Mouse (Mus musculus) MEL (cell line): Measurements from ENCODE around the gene Brwd1. TPM values are rescaled to one million over a fixed set of nuclear protein-coding genes. Genes with fewer than 3 reads are reported as not detected.

Source experiments
- DNase-seq: peaks from one replicate; pipeline ENCODE4 v3.0.0; 2011; ENCODE audit warnings: low read depth, low spot score
- H3K27ac ChIP-seq: 2 replicates; pipeline ENCODE4 v1.5.1; 2012; ENCODE audit warnings: low read depth, mild to moderate bottlenecking, control low read depth, low read length, moderate library complexity; ENCODE audit not compliant: control insufficient read depth
- H3K27me3 ChIP-seq, 2 experiments: fragments of 150-350 bp in 1 of 2; sonication (generic) in 1 of 2; 2 replicates each; pipeline ENCODE4 v1.6.1; 2012; ENCODE audit warnings: low read length in 2 of 2, mild to moderate bottlenecking in 2 of 2, improper control_type of control experiment in 1 of 2, moderate library complexity in 1 of 2; ENCODE audit not compliant: insufficient read depth in 2 of 2, control insufficient read depth in 1 of 2
- H3K36me3 ChIP-seq, 2 experiments: 2 replicates each; pipeline ENCODE4 v1.6.1; 2012 to 2014; ENCODE audit warnings: low read length in 2 of 2, improper control_type of control experiment in 1 of 2, inconsistent platforms in 1 of 2, mild to moderate bottlenecking in 1 of 2; ENCODE audit not compliant: insufficient read depth in 2 of 2, control insufficient read depth in 1 of 2
- H3K4me1 ChIP-seq, 2 experiments: fragments of 150-350 bp in 1 of 2; sonication (generic) in 1 of 2; 2 replicates each; pipeline ENCODE4 v1.6.1; 2012; ENCODE audit warnings: low read length in 2 of 2, improper control_type of control experiment in 1 of 2, mild to moderate bottlenecking in 1 of 2; ENCODE audit not compliant: insufficient read depth in 2 of 2, control insufficient read depth in 1 of 2
- H3K4me3 ChIP-seq, 2 experiments: fragments of 150-350 bp in 1 of 2; sonication (generic) in 1 of 2; 2 replicates each; pipeline ENCODE4 v1.5.1; 2012; ENCODE audit warnings: low read depth in 2 of 2, low read length in 2 of 2, mild to moderate bottlenecking in 2 of 2, moderate library complexity in 2 of 2, control low read depth in 1 of 2, improper control_type of control experiment in 1 of 2; ENCODE audit not compliant: control insufficient read depth in 1 of 2, insufficient read depth in 1 of 2
- H3K79me2 ChIP-seq: 2 replicates; pipeline ENCODE4 v1.6.1; 2012; ENCODE audit warnings: mild to moderate bottlenecking, low read length, moderate library complexity; ENCODE audit not compliant: control insufficient read depth, poor library complexity, insufficient read depth
- H3K9ac ChIP-seq: 2 replicates; pipeline ENCODE4 v1.6.1; 2012; ENCODE audit warnings: low read depth, mild to moderate bottlenecking, control low read depth, low read length, moderate library complexity; ENCODE audit not compliant: control insufficient read depth, poor library complexity, severe bottlenecking
- H3K9me3 ChIP-seq: fragments of 150-350 bp; sonication (generic); replicated peaks from 2 replicates; pipeline ENCODE4 v1.6.1; 2012; ENCODE audit warnings: mild to moderate bottlenecking, low read length, improper control_type of control experiment, moderate library complexity; ENCODE audit not compliant: insufficient read depth
- BHLHE40 ChIP-seq: IDR thresholded peaks from 2 replicates; pipeline ENCODE4 v1.6.1; 2012; ENCODE audit warnings: low read depth, mild to moderate bottlenecking, inconsistent platforms, low read length, improper control_type of control experiment, borderline replicate concordance
- CHD1 ChIP-seq: IDR thresholded peaks from 2 replicates; pipeline ENCODE4 v1.6.1; 2012; ENCODE audit warnings: low read depth, mild to moderate bottlenecking, inconsistent platforms, low read length, improper control_type of control experiment
- CTCF ChIP-seq, 3 experiments: IDR thresholded peaks in 2 of 3; conservative IDR thresholded peaks in 1 of 3; 2 replicates each; pipeline ENCODE4 v1.5.1; 2011 to 2012; ENCODE audit warnings: low read length in 3 of 3, low read depth in 2 of 3, mild to moderate bottlenecking in 2 of 3, improper control_type of control experiment in 1 of 3, inconsistent platforms in 1 of 3, mixed read lengths in 1 of 3, moderate library complexity in 1 of 3; ENCODE audit not compliant: control insufficient read depth in 1 of 3, insufficient read depth in 1 of 3, poor library complexity in 1 of 3, severe bottlenecking in 1 of 3
- E2F4 ChIP-seq: IDR thresholded peaks from 2 replicates; pipeline ENCODE4 v1.6.1; 2011; ENCODE audit warnings: low read depth, low read length, improper control_type of control experiment, borderline replicate concordance
- ELF1 ChIP-seq: IDR thresholded peaks from 2 replicates; pipeline ENCODE4 v1.6.1; 2014; ENCODE audit warnings: low read depth, mild to moderate bottlenecking, inconsistent platforms, low read length, improper control_type of control experiment, moderate library complexity
- EP300 ChIP-seq, 2 experiments: IDR thresholded peaks; 2 replicates each; pipeline ENCODE4 v1.6.1; 2011; ENCODE audit warnings: improper control_type of control experiment in 2 of 2, low read length in 2 of 2, low read depth in 1 of 2, mild to moderate bottlenecking in 1 of 2
- HCFC1 ChIP-seq: IDR thresholded peaks from 2 replicates; pipeline ENCODE4 v1.6.1; 2012; ENCODE audit warnings: low read depth, mild to moderate bottlenecking, inconsistent platforms, low read length, improper control_type of control experiment, moderate library complexity
- JUND ChIP-seq: IDR thresholded peaks from 2 replicates; pipeline ENCODE4 v1.6.1; 2011; ENCODE audit warnings: low read depth, mild to moderate bottlenecking, improper control_type of control experiment, low read length
- KAT2A ChIP-seq: conservative IDR thresholded peaks from 2 replicates; pipeline ENCODE4 v1.6.1; 2012; ENCODE audit warnings: low read depth, low read length, improper control_type of control experiment, inconsistent platforms
- MAFK ChIP-seq: IDR thresholded peaks from 2 replicates; pipeline ENCODE4 v1.6.1; 2011; ENCODE audit warnings: low read depth, mild to moderate bottlenecking, low read length, improper control_type of control experiment, borderline replicate concordance
- MAX ChIP-seq: IDR thresholded peaks from 2 replicates; pipeline ENCODE4 v1.6.1; 2011; ENCODE audit warnings: low read length, improper control_type of control experiment
- MAZ ChIP-seq: IDR thresholded peaks from 2 replicates; pipeline ENCODE4 v1.6.1; 2012; ENCODE audit warnings: low read depth, mild to moderate bottlenecking, inconsistent platforms, low read length, improper control_type of control experiment
- MEF2A ChIP-seq: IDR thresholded peaks from 2 replicates; pipeline ENCODE4 v1.6.1; 2014; ENCODE audit warnings: low read depth, mild to moderate bottlenecking, inconsistent platforms, low read length, improper control_type of control experiment; ENCODE audit not compliant: poor library complexity, insufficient replicate concordance, severe bottlenecking; ENCODE audit errors: extremely low read depth
- MXI1 ChIP-seq: IDR thresholded peaks from 2 replicates; pipeline ENCODE4 v1.6.1; 2011; ENCODE audit warnings: mild to moderate bottlenecking, low read depth, low read length, improper control_type of control experiment
- MYC ChIP-seq: IDR thresholded peaks from 2 replicates; pipeline ENCODE4 v1.6.1; 2011; ENCODE audit warnings: low read depth, mild to moderate bottlenecking, low read length, improper control_type of control experiment, moderate library complexity
- NELFE ChIP-seq: IDR thresholded peaks from 2 replicates; pipeline ENCODE4 v1.6.1; 2011; ENCODE audit warnings: low read depth, low read length, improper control_type of control experiment
- NRF1 ChIP-seq: IDR thresholded peaks from 2 replicates; pipeline ENCODE4 v1.6.1; 2014; ENCODE audit warnings: low read depth, mild to moderate bottlenecking, inconsistent platforms, low read length, improper control_type of control experiment, moderate library complexity; ENCODE audit not compliant: poor library complexity, insufficient read depth, severe bottlenecking
- POLR2A ChIP-seq, 2 experiments: IDR thresholded peaks; 2 replicates each; pipeline ENCODE4 v1.6.1; 2011 to 2012; ENCODE audit warnings: low read length in 2 of 2, mild to moderate bottlenecking in 2 of 2, control low read depth in 1 of 2, improper control_type of control experiment in 1 of 2, low read depth in 1 of 2, moderate library complexity in 1 of 2; ENCODE audit not compliant: control insufficient read depth in 1 of 2, insufficient read depth in 1 of 2, poor library complexity in 1 of 2
- POLR2AphosphoS5 ChIP-seq: IDR thresholded peaks from 2 replicates; pipeline ENCODE4 v1.6.1; 2012; ENCODE audit warnings: low read depth, borderline replicate concordance, mild to moderate bottlenecking, inconsistent platforms, low read length, moderate library complexity, mixed read lengths
- RAD21 ChIP-seq: IDR thresholded peaks from 2 replicates; pipeline ENCODE4 v1.6.1; 2011; ENCODE audit warnings: mild to moderate bottlenecking, low read depth, low read length, improper control_type of control experiment
- SIN3A ChIP-seq: IDR thresholded peaks from 2 replicates; pipeline ENCODE4 v1.6.1; 2012; ENCODE audit warnings: low read length, improper control_type of control experiment, inconsistent platforms
- SMC3 ChIP-seq: IDR thresholded peaks from 2 replicates; pipeline ENCODE4 v1.6.1; 2011; ENCODE audit warnings: low read depth, low read length, improper control_type of control experiment
- TAL1 ChIP-seq: IDR thresholded peaks from 2 replicates; pipeline ENCODE4 v1.6.1; 2012; ENCODE audit warnings: mild to moderate bottlenecking, inconsistent platforms, low read length, moderate library complexity, mixed read lengths
- TBP ChIP-seq: IDR thresholded peaks from 2 replicates; pipeline ENCODE4 v1.8.0; 2011; ENCODE audit warnings: low read depth, low read length, improper control_type of control experiment
- TCF12 ChIP-seq: IDR thresholded peaks from 2 replicates; pipeline ENCODE4 v1.6.1; 2014; ENCODE audit warnings: low read depth, mild to moderate bottlenecking, inconsistent platforms, low read length, improper control_type of control experiment, moderate library complexity
- UBTF ChIP-seq: IDR thresholded peaks from 2 replicates; pipeline ENCODE4 v1.6.1; 2012; ENCODE audit warnings: low read depth, mild to moderate bottlenecking, inconsistent platforms, low read length, improper control_type of control experiment, moderate library complexity, borderline replicate concordance; ENCODE audit not compliant: insufficient read depth
- USF1 ChIP-seq: IDR thresholded peaks from 2 replicates; pipeline ENCODE4 v1.6.1; 2014; ENCODE audit warnings: low read depth, mild to moderate bottlenecking, inconsistent platforms, low read length, improper control_type of control experiment, moderate library complexity
- USF2 ChIP-seq, 2 experiments: IDR thresholded peaks; 2 replicates each; pipeline ENCODE4 v1.6.1; 2011 to 2012; ENCODE audit warnings: improper control_type of control experiment in 2 of 2, low read length in 2 of 2, borderline replicate concordance in 1 of 2, inconsistent platforms in 1 of 2, low read depth in 1 of 2, mild to moderate bottlenecking in 1 of 2; ENCODE audit not compliant: insufficient read depth in 1 of 2
- ZC3H11A ChIP-seq: IDR thresholded peaks from 2 replicates; pipeline ENCODE4 v1.6.1; 2012; ENCODE audit warnings: low read depth, mild to moderate bottlenecking, inconsistent platforms, low read length, improper control_type of control experiment
- ZKSCAN1 ChIP-seq: IDR thresholded peaks from 2 replicates; pipeline ENCODE4 v1.6.1; 2012; ENCODE audit warnings: low read depth, mild to moderate bottlenecking, inconsistent platforms, low read length, improper control_type of control experiment, moderate library complexity
- ZMIZ1 ChIP-seq: IDR thresholded peaks from 2 replicates; pipeline ENCODE4 v1.6.1; 2012; ENCODE audit warnings: low read depth, mild to moderate bottlenecking, inconsistent platforms, low read length, improper control_type of control experiment, moderate library complexity
- polyA plus RNA-seq, 2 experiments: library from polyadenylated mRNA; stranded (reverse) in 1 of 2; unstranded in 1 of 2; fragments of >175 nt in 1 of 2; fragments of >200 nt in 1 of 2; gene quantifications; 2 replicates each; pipeline versions ENCODE4 v1.2.1 to v1.2.4; 2012; ENCODE audit warnings: low replicate concordance in 2 of 2, low read depth in 1 of 2; ENCODE audit not compliant: insufficient read length in 2 of 2, insufficient read depth in 1 of 2, missing spikeins in 1 of 2
- total RNA-seq: library from RNA; depleted of rRNA; stranded (reverse); fragments of 300-350 nt; gene quantifications from 2 replicates; pipeline ENCODE4 v1.2.3, GENCODE M21; 2012

Gene Brwd1
- total and polyA plus RNA-seq, 3 experiments = 27.1 to 77.1 (median 41.0) TPM

DNA sequence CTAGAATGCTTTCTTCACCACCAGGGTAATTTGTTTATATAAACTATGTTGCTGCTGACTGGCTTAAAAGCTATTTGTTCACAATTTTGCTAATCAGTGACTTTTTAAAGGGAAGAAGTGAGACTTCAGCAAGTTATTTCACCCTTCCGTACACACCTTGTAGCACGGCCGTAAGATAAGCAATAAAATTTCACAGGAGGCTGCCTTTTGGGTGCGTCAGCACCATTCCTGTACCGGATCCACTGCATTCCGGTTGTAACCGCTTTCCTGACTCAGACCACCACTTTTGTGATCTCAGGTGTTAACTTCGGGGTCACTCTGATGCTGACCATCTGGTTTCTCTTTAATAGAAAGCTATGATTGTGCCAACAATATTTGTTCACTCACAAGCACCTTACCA lies 124.2 kb downstream of the Brwd1 start:
- Histone ChIP-seq H3K79me2 (no peaks in the 10 kb centered on the region), H3K27me3 (no peaks in the 10 kb centered on the region), H3K9me3 (no peaks in the 10 kb centered on the region), H3K4me3 (no peak overlapping the region), H3K27ac (no peak overlapping the region), H3K9ac (no peak overlapping the region), H3K4me1 (no peaks in the 10 kb centered on the region), H3K36me3 (no peaks in the 10 kb centered on the region)
- no peak for DNase-seq
- no peak for TF ChIP-seq MAZ
- TF ChIP-seq E2F4 = no peak
- no peak for TF ChIP-seq TCF12
- no peak for TF ChIP-seq ELF1
- TF ChIP-seq MXI1 = no peak
- no peak for TF ChIP-seq POLR2A (IDR thresholded peaks at IDR 0.05; ENCODE audit: control insufficient read depth in 1 of 2, insufficient read depth in 1 of 2, low read depth in 1 of 2, low read length in 2 of 2, poor library complexity in 1 of 2)
- TF ChIP-seq USF1 = no peak
- no peak for TF ChIP-seq POLR2AphosphoS5
- no peak for TF ChIP-seq TBP
- TF ChIP-seq SMC3 = no peak
- TF ChIP-seq MAX = no peak
- no peak for TF ChIP-seq MAFK
- TF ChIP-seq EP300 (IDR thresholded peaks at IDR 0.05; ENCODE audit: low read depth in 1 of 2, low read length in 2 of 2) = no peak
- no peak for TF ChIP-seq ZMIZ1
- TF ChIP-seq SIN3A = no peak
- TF ChIP-seq CTCF (IDR thresholded peaks at IDR 0.05 in 2 of 3, conservative IDR thresholded peaks at IDR 0.05 in 1 of 3; ENCODE audit: control insufficient read depth in 1 of 3, insufficient read depth in 1 of 3, low read depth in 2 of 3, low read length in 3 of 3, poor library complexity in 1 of 3, severe bottlenecking in 1 of 3) = no peak

- Histone ChIP-seq H3K9me3 (no peaks in the 10 kb centered on the region), H3K4me3 (no peak overlapping the region), H3K9ac (no peak overlapping the region), H3K36me3 (no peaks in the 10 kb centered on the region), H3K27ac (no peak overlapping the region), H3K4me1 (no peaks in the 10 kb centered on the region), H3K79me2 (no peaks in the 10 kb centered on the region), H3K27me3 (no peaks in the 10 kb centered on the region; a peak in 1 of 4 replicates)
- DNase-seq = peak; percentile 27
- no peak for TF ChIP-seq EP300 (IDR thresholded peaks at IDR 0.05; ENCODE audit: low read depth in 1 of 2, low read length in 2 of 2)
- no peak for TF ChIP-seq MXI1
- no peak for TF ChIP-seq CHD1
- no peak for TF ChIP-seq POLR2A (IDR thresholded peaks at IDR 0.05; ENCODE audit: control insufficient read depth in 1 of 2, insufficient read depth in 1 of 2, low read depth in 1 of 2, low read length in 2 of 2, poor library complexity in 1 of 2)
- TF ChIP-seq E2F4 = no peak
- no peak for TF ChIP-seq MYC
- TF ChIP-seq UBTF = no peak
- no peak for TF ChIP-seq ELF1
- no peak for TF ChIP-seq NRF1
- TF ChIP-seq TAL1 = no peak
- no peak for TF ChIP-seq HCFC1
- no peak for TF ChIP-seq KAT2A
- no peak for TF ChIP-seq USF2 (IDR thresholded peaks at IDR 0.05; ENCODE audit: borderline replicate concordance in 1 of 2, insufficient read depth in 1 of 2, low read depth in 1 of 2, low read length in 2 of 2)
- TF ChIP-seq ZC3H11A = no peak
- TF ChIP-seq ZMIZ1 = no peak
- TF ChIP-seq ZKSCAN1 = no peak
- TF ChIP-seq MEF2A = no peak
- TF ChIP-seq JUND = no peak
- TF ChIP-seq RAD21 = peak; percentile 44
- no peak for TF ChIP-seq MAX
- no peak for TF ChIP-seq BHLHE40
- no peak for TF ChIP-seq NELFE
Observed at GRCm38 (mm10) chr16:95956618-95957017, 125.7 kb downstream of the Brwd1 start.
